Mouse (Mus musculus): ENCODE results near the gene Chn2.

The Chn2 gene

DNA sequence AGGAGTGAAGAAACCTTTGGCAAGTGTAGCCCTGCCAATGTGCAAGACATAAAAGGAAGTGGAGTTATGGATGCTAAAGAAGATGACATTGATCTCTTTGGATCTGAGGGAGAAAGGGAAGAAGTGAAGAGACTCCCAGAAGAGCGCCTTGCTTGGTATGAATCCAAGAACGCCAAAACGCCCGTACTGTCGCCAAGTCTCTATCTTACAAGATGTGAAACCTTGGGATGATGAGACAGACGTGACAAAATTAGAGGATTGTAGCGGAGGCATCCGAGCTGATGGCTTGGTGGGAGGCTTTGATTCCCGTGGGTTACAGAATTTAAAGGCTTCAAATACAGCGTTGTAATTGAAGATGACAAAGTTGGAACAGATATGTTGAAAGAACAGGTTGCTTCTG is 302.9 kb downstream of the Chn2 start:
- DNase-seq (ENCODE audit: low read depth) = no peak
